Mouse (Mus musculus) kidney, adult 2 months (tissue): ENCODE results near the gene Csf2ra. TPM values are rescaled to one million over a fixed set of nuclear protein-coding genes. Genes with fewer than 3 reads are reported as not detected.
"Not testable (repeated sequence)": the region's sequence is repeated elsewhere in the genome, so short reads cannot be mapped to it uniquely, and the experiment has no call there.

Experiments used
- DNase-seq: peaks from one replicate; pipeline ENCODE4 v3.0.0; 2021
- H3K27ac ChIP-seq: fragments of 200-500 bp; 2 replicates; pipeline ENCODE4 v1.5.1; 2012; ENCODE audit warnings: low read depth, low read length, control low read depth, inconsistent platforms; ENCODE audit not compliant: insufficient read depth
- H3K27me3 ChIP-seq: fragments of 200-500 bp; replicated peaks from 2 replicates; pipeline ENCODE4 v1.6.1; 2012; ENCODE audit warnings: mild to moderate bottlenecking, moderate library complexity, low read length, inconsistent platforms; ENCODE audit not compliant: control insufficient read depth, insufficient read depth
- H3K36me3 ChIP-seq: fragments of 200-500 bp; 2 replicates; pipeline ENCODE4 v1.6.1; 2012; ENCODE audit warnings: mild to moderate bottlenecking, moderate library complexity, low read length, inconsistent platforms; ENCODE audit not compliant: control insufficient read depth, insufficient read depth
- H3K4me1 ChIP-seq: fragments of 200-500 bp; 2 replicates; pipeline ENCODE4 v1.6.1; 2011; ENCODE audit warnings: low read length; ENCODE audit not compliant: control insufficient read depth, insufficient read depth
- H3K4me3 ChIP-seq: fragments of 200-500 bp; 2 replicates; pipeline ENCODE4 v1.5.1; 2011; ENCODE audit warnings: mild to moderate bottlenecking, low read depth, low read length, control low read depth; ENCODE audit not compliant: insufficient read depth
- CTCF ChIP-seq: fragments of 200-500 bp; conservative IDR thresholded peaks from 2 replicates; pipeline ENCODE4 v1.5.1; 2011; ENCODE audit warnings: low read depth, mild to moderate bottlenecking, control low read depth, low read length, moderate library complexity, mixed read lengths; ENCODE audit not compliant: insufficient read depth, insufficient read length
- POLR2A ChIP-seq: fragments of 200-500 bp; IDR thresholded peaks from one replicate; pipeline ENCODE4 v1.6.1; 2011; ENCODE audit warnings: low read depth, low read length, control low read depth
- WGBS: fragments of 180-500 bp; shearing (Covaris S2); methylation state at CpG from one replicate; pipeline ENCODE4 v1.1.7; 2018; 5-methylcytosine and 5-hydroxymethylcytosine counted together
- polyA plus RNA-seq: library from polyadenylated mRNA; depleted of rRNA; stranded (reverse); fragments of >200 nt; gene quantifications from 2 replicates; pipeline ENCODE4 v1.2.3, GENCODE M21; 2012

The Csf2ra gene
- polyA plus RNA-seq, 1 experiment, result 63.7 TPM

DNA sequence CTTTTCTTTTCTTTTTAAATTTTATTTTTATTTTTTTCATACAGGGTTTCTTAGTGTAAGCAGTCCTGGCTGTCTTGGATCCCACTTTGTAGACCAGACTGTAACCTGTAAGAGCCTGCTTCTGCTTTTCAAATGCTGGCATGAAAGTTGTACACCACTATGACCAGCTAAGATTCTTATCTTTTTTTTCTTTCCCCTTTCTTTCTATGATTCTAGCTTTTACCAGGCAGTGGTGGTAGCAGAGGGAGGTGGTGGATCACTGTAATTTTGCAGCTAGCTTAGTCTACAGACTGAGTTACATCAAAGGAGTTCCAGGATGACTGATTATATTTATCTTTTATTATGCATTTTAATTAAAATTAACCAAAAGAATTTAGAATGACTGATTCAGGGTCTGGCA lies 36.7 kb upstream of the Csf2ra start:
- TF ChIP-seq POLR2A (no peak), CTCF (no peak)
- no peak for DNase-seq
- no peak overlapping the region for H3K27ac ChIP-seq

GRCm38 (mm10) chr19:61264227-61264626 lies 36.0 kb upstream of the Csf2ra start:
- no peaks in the 10 kb centered on the region for H3K27me3 ChIP-seq
- no peak for DNase-seq
- WGBS, result 76% methylated on average over 1 of the region's 1 CpGs
- H3K27ac ChIP-seq, result no peak overlapping the region
- TF ChIP-seq CTCF (no peak), POLR2A (no peak)
- no peak overlapping the region for H3K4me3 ChIP-seq
- H3K36me3 ChIP-seq, result no peaks in the 10 kb centered on the region
- no peaks in the 10 kb centered on the region for H3K4me1 ChIP-seq

More for the DNA sequence above, 36.7 kb upstream of the Csf2ra start:
- Histone ChIP-seq H3K27me3 (no peaks in the 10 kb centered on the region), H3K4me3 (no peak overlapping the region), H3K36me3 (no peaks in the 10 kb centered on the region), H3K4me1 (no peaks in the 10 kb centered on the region)

DNA sequence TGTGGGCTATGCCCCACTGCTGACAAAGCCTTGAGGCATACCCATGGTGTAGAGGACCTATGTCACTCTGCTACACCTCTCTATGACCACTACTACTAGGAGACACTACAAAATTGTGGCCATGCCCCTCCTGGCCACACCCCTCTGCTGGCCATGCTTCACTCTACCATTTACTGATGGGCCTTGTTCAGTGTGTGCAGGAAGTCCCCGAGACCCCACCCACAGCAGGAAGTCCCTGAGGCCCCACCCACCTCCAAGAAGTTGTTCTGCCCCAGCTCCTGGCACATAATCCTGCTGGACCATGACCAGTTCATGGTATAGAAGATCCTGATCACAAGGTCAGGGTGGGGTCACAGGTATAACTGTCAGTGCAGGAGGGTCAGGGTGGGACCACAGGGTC lies 33.0 kb upstream of the Csf2ra start:
- H3K27me3 ChIP-seq, result no peaks in the 10 kb centered on the region
- H3K4me3 ChIP-seq, result no peak overlapping the region
- TF ChIP-seq POLR2A (no peak), CTCF (no peak)
- WGBS, result 86% methylated on average over 1 of the region's 1 CpGs
- no peak for DNase-seq
- no peak overlapping the region for H3K27ac ChIP-seq
- no peaks in the 10 kb centered on the region for H3K36me3 ChIP-seq
- no peaks in the 10 kb centered on the region for H3K4me1 ChIP-seq

DNA sequence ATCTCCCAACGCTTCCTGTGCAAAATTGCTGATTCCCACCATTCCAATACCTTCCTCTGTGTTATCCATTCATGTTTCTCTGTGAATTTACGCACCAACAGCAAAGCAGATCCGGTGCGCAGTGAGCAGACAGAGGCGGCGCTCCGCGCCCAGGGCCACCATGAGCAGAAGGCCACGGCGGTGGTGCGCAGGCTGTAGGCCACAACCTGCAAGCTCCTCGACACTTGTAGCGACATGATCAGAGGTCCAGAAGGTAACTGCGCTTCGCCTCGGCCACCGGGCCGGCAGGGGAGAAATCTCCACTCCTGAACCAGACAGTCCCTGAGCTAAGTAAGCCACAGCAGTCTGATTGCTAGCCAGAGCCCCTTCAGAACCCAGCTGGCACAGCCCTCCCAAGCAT lies 29.5 kb upstream of the Csf2ra start:
- Histone ChIP-seq H3K4me1 (no peaks in the 10 kb centered on the region), H3K27ac (no peak overlapping the region), H3K27me3 (no peaks in the 10 kb centered on the region), H3K4me3 (no peak overlapping the region), H3K36me3 (no peaks in the 10 kb centered on the region)
- no peak for DNase-seq
- WGBS, result 93% methylated on average over 18 of the region's 18 CpGs
- TF ChIP-seq POLR2A (no peak), CTCF (no peak)

DNA sequence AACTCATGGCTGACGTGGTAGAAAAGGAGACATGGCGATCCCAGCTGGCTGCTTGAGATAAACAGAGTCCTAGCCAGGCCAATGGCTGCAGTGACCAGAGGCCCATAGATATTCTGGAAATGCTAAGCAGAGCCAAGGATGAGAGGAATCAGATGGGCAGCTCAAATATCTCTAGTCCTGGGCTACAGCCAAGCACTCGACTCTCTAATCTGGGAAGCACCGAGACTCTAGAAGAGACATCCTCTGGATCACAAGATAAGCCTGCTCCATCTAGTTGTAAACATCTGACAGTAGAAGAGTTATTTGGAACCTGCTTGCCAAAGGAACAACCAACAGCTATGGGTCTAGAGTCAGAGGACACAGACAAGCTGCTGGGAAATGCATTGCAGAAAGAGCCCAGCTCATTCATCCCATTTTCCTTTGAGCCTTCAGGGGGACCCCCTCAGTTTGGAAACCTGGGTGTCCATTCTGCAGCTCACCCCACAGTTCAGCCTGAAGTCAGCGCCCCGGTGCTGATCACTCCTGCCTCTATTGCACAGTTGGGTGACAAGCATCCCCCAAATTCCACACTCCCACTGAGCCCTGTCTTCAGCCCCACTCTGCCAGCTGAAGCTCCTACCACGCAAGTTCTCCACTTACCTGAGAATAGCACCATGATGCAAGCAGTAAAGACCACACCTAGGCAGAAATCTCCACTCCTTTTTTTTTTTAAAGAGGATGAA lies 28.1 kb upstream of the Csf2ra start:
- Histone ChIP-seq H3K27me3 (no peaks in the 10 kb centered on the region), H3K27ac (no peak overlapping the region), H3K36me3 (no peaks in the 10 kb centered on the region), H3K4me1 (no peaks in the 10 kb centered on the region), H3K4me3 (no peak overlapping the region)
- DNase-seq, result no peak
- WGBS, result 87% methylated on average over 7 of the region's 7 CpGs
- no peak for TF ChIP-seq POLR2A
- TF ChIP-seq CTCF, result no peak

GRCm38 (mm10) chr19:61247334-61247733 lies 19.1 kb upstream of the Csf2ra start:
- H3K27me3 ChIP-seq, H3K27ac ChIP-seq, DNase-seq, H3K36me3 ChIP-seq, H3K4me3 ChIP-seq, H3K4me1 ChIP-seq: not testable (repeated sequence)
- WGBS, result 43% methylated on average over 4 of the region's 4 CpGs

- Histone ChIP-seq H3K27ac (no peak overlapping the region), H3K4me1 (no peaks in the 10 kb centered on the region), H3K27me3 (no peaks in the 10 kb centered on the region), H3K4me3 (no peak overlapping the region), H3K36me3 (no peaks in the 10 kb centered on the region)
- peak; percentile 7 for DNase-seq
- 71% methylated on average over 5 of the region's 5 CpGs for whole genome bisulfite sequencing
- TF ChIP-seq CTCF (no peak), POLR2A (no peak)
These were observed 16.6 kb upstream of the Csf2ra start for GRCm38 (mm10) chr19:61244721-61245436.

- no peaks in the 10 kb centered on the region for H3K4me1 ChIP-seq
- no peak overlapping the region for H3K4me3 ChIP-seq
- 80% methylated on average over 2 of the region's 2 CpGs for WGBS
- DNase-seq, result no peak
- no peak for TF ChIP-seq POLR2A
- no peak for TF ChIP-seq CTCF
- no peaks in the 10 kb centered on the region for H3K36me3 ChIP-seq
- H3K27ac ChIP-seq, result no peak overlapping the region
- H3K27me3 ChIP-seq, result no peaks in the 10 kb centered on the region
These were observed 9.7 kb upstream of the Csf2ra start for GRCm38 (mm10) chr19:61237967-61238366.
